Mouse (Mus musculus) adrenal gland, postnatal 0 days (tissue): ENCODE results near the gene 1810010D01Rik. TPM values are rescaled to one million over a fixed set of nuclear protein-coding genes. Genes with fewer than 3 reads are reported as not detected.

Experiments used
- polyA plus RNA-seq: library from polyadenylated mRNA; unstranded; fragments of >200 nt; fragmentation: Nextera tagmentation; extraction: Ambion mirVana; gene quantifications from 2 replicates; pipeline ENCODE4 v1.2.1, GENCODE M21; 2015

The 1810010D01Rik gene
- polyA plus RNA-seq: 0.63 TPM in 1 of 2 replicates, not detected in the other

GRCm38 (mm10) chr7:145208006-145208405, at the start of gene 1810010D01Rik:
TSS of gene 1810010D01Rik (minus strand) at chr7:145208119.

Other genes with a start within 250 kb of the 1810010D01Rik start
- gene Tpcn2, start 75.9 kb upstream of the 1810010D01Rik start, polyA plus RNA-seq: 4.7 and 9.3 TPM in 2 replicates
- gene Mrgprf, start 92.7 kb upstream of the 1810010D01Rik start, polyA plus RNA-seq: 6.7 and 8.3 TPM in 2 replicates
- not detected in 2 replicates for gene Mrgprd, start 106.7 kb upstream of the 1810010D01Rik start, polyA plus RNA-seq